Mouse (Mus musculus): ENCODE results near the gene Pom121. TPM values are rescaled to one million over a fixed set of nuclear protein-coding genes. Genes with fewer than 3 reads are reported as not detected.
"Not testable (repeated sequence)": the region's sequence is repeated elsewhere in the genome, so short reads cannot be mapped to it uniquely, and the experiment has no call there.

Gene Pom121
- total RNA-seq, 2 experiments from 2014 or later, result 8.8 to 69.3 TPM

DNA sequence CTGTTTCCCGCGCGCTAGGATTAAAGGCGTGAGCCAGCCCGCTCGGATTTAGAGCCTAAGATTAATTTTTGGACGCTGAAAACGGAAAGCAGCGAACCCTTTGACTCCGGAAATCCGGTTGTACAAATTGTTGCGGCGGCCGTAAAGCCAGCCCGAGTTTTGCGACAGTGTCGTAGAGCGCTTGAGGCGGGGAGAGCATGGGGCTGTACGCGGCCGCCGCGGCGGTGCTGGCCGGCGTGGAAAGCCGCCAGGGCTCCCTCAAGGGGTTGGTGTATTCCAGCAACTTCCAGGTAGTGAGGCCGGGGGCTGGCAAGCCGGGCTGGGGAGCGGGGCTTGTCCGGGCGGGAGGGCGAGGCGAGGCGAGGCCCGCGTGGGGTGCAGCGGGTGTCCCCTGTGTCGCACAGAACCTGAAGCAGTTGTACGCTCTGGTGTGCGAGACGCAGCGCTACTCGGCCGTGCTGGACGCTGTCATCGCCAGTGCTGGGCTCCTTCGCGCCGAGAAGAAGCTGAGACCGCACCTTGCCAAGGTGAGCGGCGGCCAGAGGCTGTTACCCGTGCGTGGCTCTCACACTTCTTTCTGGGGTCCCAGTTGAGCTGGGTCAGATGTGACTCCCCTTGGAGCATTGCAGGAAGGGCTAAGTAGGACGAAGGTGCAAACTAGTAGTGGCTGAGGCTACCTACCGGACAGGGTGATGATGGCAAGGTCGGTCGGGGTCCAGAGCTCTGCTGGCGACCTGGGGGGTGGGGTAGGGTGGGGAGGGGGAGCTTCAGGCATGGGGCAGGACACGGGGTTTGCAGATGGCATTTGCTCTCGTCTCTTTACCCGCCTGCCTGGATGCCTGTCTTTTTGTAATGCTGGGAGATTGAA is 24.3 kb downstream of the Pom121 start, which contains the start of gene Nsun5:
Gene Nsun5 (plus strand): TSS at position 167 of the 868 bp plus-strand sequence.
- ATAC-seq (replicated peaks; ENCODE audit: poor library complexity, severe bottlenecking), result peak; percentile 77

DNA sequence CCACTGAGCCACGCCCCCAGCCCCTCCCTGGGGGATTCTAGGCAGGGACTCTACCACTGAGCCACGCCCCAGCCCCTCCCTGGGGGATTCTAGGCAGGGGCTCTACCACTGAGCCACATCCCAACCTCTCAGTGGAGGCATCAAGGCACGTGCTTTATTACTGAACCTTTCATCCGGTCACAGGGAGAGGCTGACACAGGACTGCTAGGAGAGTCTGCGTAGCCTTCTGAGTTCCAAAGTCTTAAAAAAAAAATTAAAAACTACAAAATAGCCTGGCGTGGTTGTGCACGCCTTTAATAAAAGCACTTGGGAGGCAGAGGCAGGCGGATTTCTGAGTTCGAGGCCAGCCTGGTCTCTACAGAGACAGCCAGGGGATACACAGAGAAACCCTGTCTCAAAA is 25.1 kb downstream of the Pom121 start:
- ATAC-seq (replicated peaks; ENCODE audit: poor library complexity, severe bottlenecking), result not testable (repeated sequence)

DNA sequence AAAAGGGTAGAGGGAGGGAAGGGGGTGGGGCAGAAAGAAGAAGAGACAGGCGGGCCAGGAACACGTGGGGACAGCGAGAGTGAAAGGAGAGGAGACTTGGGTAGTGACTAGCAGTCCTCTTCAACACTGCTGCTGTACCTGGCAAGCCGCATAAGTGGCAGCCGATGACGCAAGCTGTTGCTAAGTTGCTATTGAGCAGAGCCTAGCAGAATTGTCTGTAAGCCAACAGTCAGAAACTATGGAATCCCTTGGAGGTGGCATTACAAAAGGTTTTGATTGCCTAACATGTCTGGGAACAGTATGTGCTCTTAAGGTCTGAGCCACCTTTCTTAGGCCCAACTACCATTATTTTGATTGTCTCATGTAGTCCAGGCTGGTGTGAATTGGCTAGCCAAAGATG is 26.0 kb downstream of the Pom121 start:
- ATAC-seq (replicated peaks; ENCODE audit: poor library complexity, severe bottlenecking), result 0 out of 2 replicates have a peak, but pooled peaks have one; percentile 2

GRCm38 (mm10) chr5:135367841-135368240 is 26.5 kb downstream of the Pom121 start:
- ATAC-seq (replicated peaks; ENCODE audit: poor library complexity, severe bottlenecking), result no peak

GRCm38 (mm10) chr5:135363540-135363939 is 30.8 kb downstream of the Pom121 start:
- ATAC-seq (replicated peaks; ENCODE audit: poor library complexity, severe bottlenecking), result peak; percentile 80

- no peak for ATAC-seq (replicated peaks; ENCODE audit: poor library complexity, severe bottlenecking)
These were observed 31.8 kb downstream of the Pom121 start for GRCm38 (mm10) chr5:135362572-135362971.

- no peak for ATAC-seq (replicated peaks; ENCODE audit: poor library complexity, severe bottlenecking)
These were observed 34.6 kb downstream of the Pom121 start for GRCm38 (mm10) chr5:135359772-135360171.

DNA sequence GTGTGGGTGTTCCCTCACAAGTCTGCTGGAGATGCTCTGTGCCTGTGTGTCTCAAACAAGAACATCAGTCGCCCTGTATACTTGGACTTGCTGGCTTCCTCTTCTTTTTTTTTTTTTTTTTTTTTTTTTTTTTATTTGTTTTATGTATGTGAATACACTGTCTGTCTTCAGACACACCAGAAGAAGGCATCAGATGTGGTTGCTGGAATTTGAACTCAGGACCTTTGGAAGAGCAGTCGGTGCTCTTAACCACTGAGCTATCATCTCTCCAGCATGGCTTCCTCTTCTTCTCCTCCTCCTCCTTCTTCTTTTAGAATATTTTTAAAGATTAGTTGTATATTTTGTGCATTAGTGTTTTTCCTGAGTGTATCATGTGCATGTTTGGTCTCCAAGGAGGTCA is 36.8 kb downstream of the Pom121 start:
- ATAC-seq (replicated peaks; ENCODE audit: poor library complexity, severe bottlenecking), result no peak

DNA sequence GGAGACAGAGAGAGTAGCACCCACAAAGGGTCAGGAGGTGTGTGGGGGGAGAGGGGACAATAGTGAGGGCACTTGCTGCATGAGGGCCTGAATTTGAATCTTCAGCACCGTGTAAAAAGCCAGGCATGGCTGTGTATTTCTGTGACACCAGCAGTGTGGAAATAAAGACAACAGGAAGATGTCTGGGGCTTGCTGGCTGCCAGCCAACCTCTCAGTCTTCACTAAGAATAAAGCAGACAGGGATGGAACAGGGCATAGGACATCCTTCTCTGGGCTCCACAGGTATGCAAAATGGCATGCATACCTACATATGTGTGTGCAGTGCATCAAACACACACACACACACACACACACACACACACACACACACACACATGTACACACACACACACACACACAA is 38.3 kb downstream of the Pom121 start:
- no peak for ATAC-seq (replicated peaks; ENCODE audit: poor library complexity, severe bottlenecking)

DNA sequence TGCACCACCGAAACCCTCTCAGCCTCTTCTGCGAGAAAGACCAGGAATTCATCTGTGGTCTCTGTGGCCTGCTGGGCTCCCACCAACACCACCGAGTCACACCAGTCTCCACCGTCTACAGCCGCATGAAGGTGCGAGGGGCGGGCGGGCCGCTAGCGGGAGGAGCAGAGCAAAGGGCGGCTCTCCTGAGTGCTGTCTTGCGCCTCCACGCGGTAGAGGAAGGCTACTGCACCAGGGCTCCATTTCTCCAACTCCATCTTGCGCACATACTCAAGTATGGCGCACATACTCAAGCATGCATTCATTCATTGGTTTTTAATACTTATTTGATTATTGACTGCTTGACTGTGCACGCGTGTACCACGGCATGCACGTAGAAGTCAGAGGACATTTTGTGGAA is 40.8 kb downstream of the Pom121 start:
- peak; percentile 61; the same call in 1 of the 2 replicates for ATAC-seq (replicated peaks; ENCODE audit: poor library complexity, severe bottlenecking)

DNA sequence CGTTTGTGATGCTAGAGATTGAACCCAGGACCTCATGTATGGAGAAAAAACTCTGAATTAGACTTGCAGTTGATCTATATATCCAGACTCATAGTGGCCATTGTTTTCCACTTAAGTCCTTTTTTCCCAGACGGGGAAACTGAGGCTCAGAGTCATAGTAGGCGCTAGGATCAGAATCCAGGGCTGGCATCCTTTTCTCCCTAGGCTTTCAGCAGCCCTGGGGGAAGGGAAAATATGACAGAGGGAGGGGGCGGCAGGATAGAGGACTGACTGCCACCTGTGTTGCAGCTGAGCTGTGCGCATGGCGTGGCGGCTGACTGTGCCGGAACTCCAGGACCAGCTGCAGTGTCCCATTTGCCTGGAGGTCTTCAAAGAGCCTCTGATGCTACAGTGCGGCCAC is 41.4 kb downstream of the Pom121 start, which contains the start of gene Trim50:
Gene Trim50 (plus strand): TSS at position 301 of the 400 bp plus-strand sequence.
- ATAC-seq (replicated peaks; ENCODE audit: poor library complexity, severe bottlenecking), result no peak

DNA sequence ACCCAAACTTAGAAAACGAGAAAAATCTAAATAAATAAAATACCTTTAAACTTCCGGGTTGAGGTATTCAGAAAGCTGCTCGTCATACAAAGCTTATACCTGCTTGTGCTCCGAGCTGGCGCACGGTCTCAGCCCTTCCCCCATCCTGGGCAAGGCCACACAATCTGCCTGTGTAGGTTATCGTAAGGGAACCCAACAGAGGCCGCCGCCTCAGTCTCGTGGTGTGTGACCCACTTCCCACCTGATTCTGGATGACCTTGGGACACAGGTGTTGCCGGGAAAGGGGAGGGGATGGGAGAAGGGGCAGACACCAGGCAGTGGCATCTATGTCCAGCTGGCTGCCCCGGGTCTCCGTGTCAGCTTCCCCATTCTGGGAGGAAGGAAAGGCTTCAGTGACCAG is 42.7 kb downstream of the Pom121 start:
- 0 out of 2 replicates have a peak, but pooled peaks have one; percentile 27 for ATAC-seq (replicated peaks; ENCODE audit: poor library complexity, severe bottlenecking)

DNA sequence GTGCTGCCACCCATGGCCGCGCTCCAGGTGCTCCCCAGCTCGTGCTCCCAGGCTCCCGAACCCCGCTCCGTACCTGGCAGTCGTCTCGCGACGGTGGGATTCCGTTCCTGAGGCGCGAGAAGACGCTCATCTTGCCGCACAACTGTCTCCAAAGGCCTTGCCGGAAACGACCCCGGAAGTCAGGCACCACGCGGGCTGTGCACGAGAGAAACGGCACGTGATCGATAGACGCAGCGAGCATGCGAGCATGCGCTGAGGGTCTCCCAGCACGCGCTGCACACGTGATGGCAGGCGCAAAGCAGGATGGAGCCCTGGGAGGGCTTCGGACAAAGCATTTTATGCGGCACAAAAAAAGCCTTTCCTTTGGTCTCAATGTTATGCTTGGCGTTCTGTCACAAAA is 44.5 kb downstream of the Pom121 start, which contains the start of gene Fkbp6:
Gene Fkbp6 (minus strand): TSS at position 183 of the 400 bp plus-strand sequence.
- ATAC-seq (replicated peaks; ENCODE audit: poor library complexity, severe bottlenecking), result no peak

DNA sequence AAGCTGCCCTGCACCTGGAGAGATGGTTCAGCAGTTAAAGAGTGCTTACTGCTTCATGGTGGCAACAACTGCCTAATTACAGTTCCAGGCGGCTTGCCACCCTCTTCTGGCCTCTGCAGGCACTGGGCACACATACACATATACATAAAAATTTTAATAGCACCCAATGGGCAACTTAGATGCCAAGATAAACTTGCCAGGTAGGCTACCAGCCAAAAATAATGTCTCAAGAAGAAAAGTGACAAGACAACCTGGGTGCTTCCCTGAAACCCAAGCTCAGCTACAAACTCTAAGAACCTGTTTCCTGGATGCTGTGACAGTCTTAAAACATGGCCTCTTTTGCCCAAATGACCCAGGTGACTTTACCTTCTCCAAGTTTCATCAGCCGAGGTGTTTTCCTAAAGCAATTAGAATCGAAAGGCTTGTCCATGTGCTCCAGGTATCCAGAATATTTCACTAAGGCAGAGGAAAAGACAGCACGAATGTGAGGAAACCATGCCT is 46.8 kb downstream of the Pom121 start:
- ATAC-seq (replicated peaks; ENCODE audit: poor library complexity, severe bottlenecking), result no peak

- peak; percentile 58; the same call in 1 of the 2 replicates for ATAC-seq (replicated peaks; ENCODE audit: poor library complexity, severe bottlenecking)
These were observed 47.9 kb downstream of the Pom121 start for GRCm38 (mm10) chr5:135346430-135346829.

- ATAC-seq (replicated peaks; ENCODE audit: poor library complexity, severe bottlenecking), result peak; percentile 82
These were observed 48.4 kb downstream of the Pom121 start for GRCm38 (mm10) chr5:135345989-135346388.

DNA sequence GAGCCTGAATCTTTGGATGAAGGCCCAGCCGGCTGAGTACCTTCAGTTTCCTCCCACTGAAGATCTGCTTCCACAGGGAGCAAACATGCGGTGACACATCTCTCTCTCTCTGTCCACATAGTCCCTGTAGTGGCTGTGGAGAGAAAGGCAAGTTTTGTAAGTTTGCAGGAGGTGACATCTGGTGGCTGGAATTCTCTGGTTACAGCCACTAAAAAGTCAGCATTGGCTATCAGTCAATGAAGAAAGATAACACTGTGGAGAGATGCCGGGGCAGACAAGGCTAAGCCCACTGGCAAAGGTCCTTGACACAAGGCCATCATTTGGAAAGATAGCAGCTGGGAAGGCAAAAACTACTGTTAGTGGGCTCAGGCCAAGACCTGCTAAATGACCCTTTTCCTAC is 56.8 kb downstream of the Pom121 start:
- no peak for ATAC-seq (replicated peaks; ENCODE audit: poor library complexity, severe bottlenecking)

GRCm38 (mm10) chr5:135331161-135331560 is 63.2 kb downstream of the Pom121 start:
- ATAC-seq (replicated peaks; ENCODE audit: poor library complexity, severe bottlenecking), result no peak

DNA sequence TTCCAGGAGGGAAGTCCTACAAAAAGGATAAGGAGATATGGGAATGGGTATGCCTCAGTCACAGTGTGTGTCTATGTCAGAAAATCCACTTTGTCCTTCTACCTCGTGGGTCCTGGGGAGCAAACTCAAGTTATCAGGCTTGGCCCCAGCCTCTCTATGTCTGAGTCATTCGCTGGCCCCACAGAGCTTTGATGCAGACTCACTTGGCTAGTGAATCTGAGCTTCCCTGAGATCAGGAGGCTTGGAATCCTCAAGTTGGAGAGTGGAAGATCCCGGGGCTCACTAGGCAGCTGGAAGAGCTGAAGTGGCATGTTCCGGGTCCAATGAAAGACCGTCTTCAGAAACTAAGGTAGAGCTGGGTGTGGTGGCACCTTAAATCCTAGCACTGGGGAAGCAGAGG is 64.1 kb downstream of the Pom121 start:
- ATAC-seq (replicated peaks; ENCODE audit: poor library complexity, severe bottlenecking), result no peak

DNA sequence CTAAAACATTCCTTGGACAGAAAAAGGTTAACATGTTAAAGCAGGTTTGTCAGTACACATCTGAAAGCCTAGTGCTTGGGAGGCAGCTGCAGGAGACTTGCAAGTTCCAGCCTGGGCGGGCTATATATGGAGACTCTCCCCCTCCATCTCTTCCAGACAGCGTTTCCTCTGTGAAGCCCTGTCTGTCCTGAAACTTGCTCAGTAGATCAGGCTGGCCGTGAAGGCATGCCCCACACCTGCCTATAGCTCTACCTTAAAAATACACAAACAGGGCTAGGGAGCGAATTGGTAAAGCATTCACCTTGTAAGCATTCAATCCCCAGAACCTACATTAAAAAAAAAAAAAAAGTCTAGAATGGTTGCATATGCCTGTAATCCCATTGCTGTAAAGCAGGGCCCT is 64.9 kb downstream of the Pom121 start:
- ATAC-seq (replicated peaks; ENCODE audit: poor library complexity, severe bottlenecking), result no peak

Data from granulocyte monocyte progenitor cell, adult 5-6 weeks (primary cell).